Mouse (Mus musculus): ENCODE measurements around the gene Gm813.

GRCm38 (mm10) chr16:58623944-58624343 lies 7.2 kb upstream of the Gm813 start:
- TF ChIP-seq CTCF (IDR thresholded peaks at IDR 0.05; ENCODE audit: extremely low read depth, insufficient read depth, low read length) (peak; percentile 63; the same call in 1 of the 2 replicates), POLR2A (IDR thresholded peaks at IDR 0.05; ENCODE audit: extremely low read depth, insufficient read depth, low read length) (no peak)
